Mouse (Mus musculus) midbrain, embryonic 13.5 days (tissue): ENCODE measurements at regions not wholly inside any gene's neighbourhood (a gene's known extent, or its start where the extent isn't known, plus 50 kb on each side); places are given as distances from the start of the nearest gene placed in this dataset.

Experiments used
- ATAC-seq: fragments of 200-750 bp; cut with Nextera tagmentation; 2 replicates; pipeline ENCODE4 v1.8.0; 2017; ENCODE audit warnings: mild to moderate bottlenecking, moderate TSS enrichment, moderate library complexity
- H3K27ac ChIP-seq: fragments of 300-500 bp; sonication (generic); 2 replicates; pipeline ENCODE4 v1.5.1; 2015; ENCODE audit warnings: inconsistent platforms, mild to moderate bottlenecking, moderate library complexity
- H3K27me3 ChIP-seq: fragments of 300-500 bp; sonication (generic); 2 replicates; pipeline ENCODE4 v1.6.1; 2015; ENCODE audit warnings: mild to moderate bottlenecking, inconsistent platforms
- H3K36me3 ChIP-seq: fragments of 300-500 bp; sonication (generic); 2 replicates; pipeline ENCODE4 v1.6.1; 2015; ENCODE audit warnings: mild to moderate bottlenecking, inconsistent platforms
- H3K4me1 ChIP-seq: fragments of 300-500 bp; sonication (generic); replicated peaks from 2 replicates; pipeline ENCODE4 v1.6.1; 2015; ENCODE audit warnings: inconsistent platforms
- H3K4me2 ChIP-seq: fragments of 300-500 bp; sonication (generic); replicated peaks from 2 replicates; pipeline ENCODE4 v1.6.1; 2015; ENCODE audit warnings: moderate library complexity, mild to moderate bottlenecking, inconsistent platforms
- H3K4me3 ChIP-seq: fragments of 300-500 bp; sonication (generic); replicated peaks from 2 replicates; pipeline ENCODE4 v1.5.1; 2015; ENCODE audit warnings: mild to moderate bottlenecking, inconsistent platforms
- H3K9ac ChIP-seq: fragments of 300-500 bp; sonication (generic); replicated peaks from 2 replicates; pipeline ENCODE4 v1.6.1; 2015; ENCODE audit warnings: mild to moderate bottlenecking, inconsistent platforms
- H3K9me3 ChIP-seq: fragments of 300-500 bp; sonication (generic); 2 replicates; pipeline ENCODE4 v1.6.1; 2016; ENCODE audit warnings: mild to moderate bottlenecking, inconsistent platforms
- WGBS: fragments of 180-500 bp; shearing (Covaris S2); methylation state at CpG from one replicate; pipeline ENCODE4 v1.1.7; 2015; 5-methylcytosine and 5-hydroxymethylcytosine counted together

DNA sequence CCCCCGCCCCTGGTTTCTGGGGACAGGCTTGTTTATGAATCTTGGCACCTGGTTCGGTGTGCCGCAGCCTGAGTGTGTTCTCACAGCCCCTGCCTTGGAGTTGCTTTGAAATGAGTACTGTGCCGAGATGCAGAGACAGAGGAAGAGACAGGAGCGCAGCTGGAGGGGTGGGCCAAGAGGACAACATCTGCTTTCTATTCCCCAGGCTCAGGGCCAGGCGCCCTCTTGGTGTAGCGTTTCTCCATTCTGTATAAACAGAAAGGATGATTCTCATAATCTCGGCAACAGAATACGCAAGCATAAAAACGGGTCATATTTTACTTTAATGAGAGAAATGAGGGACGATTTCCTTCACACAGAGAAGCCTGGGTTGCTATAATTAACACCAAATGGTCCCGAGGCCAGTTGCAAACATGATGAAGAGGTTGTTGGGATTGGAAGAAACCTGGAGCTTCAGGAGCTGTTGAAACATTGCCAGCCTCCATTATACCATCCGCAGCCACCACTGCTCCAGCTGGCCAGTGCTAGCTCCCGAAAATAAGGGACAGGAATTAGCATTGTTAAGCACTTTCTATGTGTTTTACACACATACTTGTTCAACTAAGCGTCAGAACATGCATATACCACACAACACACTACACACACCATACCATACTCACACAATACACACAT is 236.4 kb downstream of the Gm12728 start:
- 68% methylated on average over 15 of the region's 15 CpGs for WGBS
- Histone ChIP-seq H3K4me2 (no peak overlapping the region), H3K27me3 (no peaks in the 10 kb centered on the region), H3K9ac (no peak overlapping the region), H3K9me3 (no peaks in the 10 kb centered on the region), H3K4me1 (no peaks in the 10 kb centered on the region), H3K36me3 (no peaks in the 10 kb centered on the region), H3K27ac (no peak overlapping the region), H3K4me3 (no peak overlapping the region)
- ATAC-seq = no peak

- no peaks in the 10 kb centered on the region for H3K27me3 ChIP-seq
- WGBS = 37% methylated on average over 7 of the region's 7 CpGs
- no peak overlapping the region for H3K9ac ChIP-seq
- no peak overlapping the region for H3K4me3 ChIP-seq
- no peak overlapping the region for H3K4me2 ChIP-seq
- 0 out of 2 replicates have a peak, but pooled peaks cover 3% of the 10 kb centered on the region for H3K4me1 ChIP-seq
- no peak for ATAC-seq
- no peaks in the 10 kb centered on the region for H3K9me3 ChIP-seq
- no peaks in the 10 kb centered on the region for H3K36me3 ChIP-seq
- H3K27ac ChIP-seq = no peak overlapping the region
These were observed 250.7 kb downstream of the Gm12728 start for GRCm38 (mm10) chr4:106040376-106040775.

DNA sequence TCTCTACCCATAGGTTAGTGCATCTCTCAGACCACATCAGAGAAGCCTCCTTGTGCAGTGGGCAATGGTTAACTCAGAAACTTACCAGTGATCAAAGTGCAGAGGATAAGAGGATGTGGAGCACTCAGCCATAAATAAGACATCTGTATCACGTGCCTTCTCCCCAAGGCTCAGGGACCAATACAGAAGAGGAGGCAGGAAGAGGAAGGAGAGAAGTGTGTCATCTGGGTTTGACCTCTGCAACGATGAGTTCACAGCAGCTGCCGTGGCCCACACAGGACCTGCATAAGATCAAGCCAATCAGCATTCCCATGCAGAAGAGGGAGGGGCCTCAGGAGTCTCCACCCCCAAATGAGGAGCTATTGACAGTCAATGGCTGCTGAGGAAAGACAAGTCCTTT is 252.8 kb downstream of the Gm12728 start:
- no peak for ATAC-seq
- no peaks in the 10 kb centered on the region for H3K36me3 ChIP-seq
- no peak overlapping the region for H3K4me3 ChIP-seq
- H3K4me1 ChIP-seq = 0 out of 2 replicates have a peak, but pooled peaks cover 3% of the 10 kb centered on the region
- no peaks in the 10 kb centered on the region for H3K9me3 ChIP-seq
- no peak overlapping the region for H3K4me2 ChIP-seq
- WGBS = 64% methylated on average over 3 of the region's 3 CpGs
- no peak overlapping the region for H3K27ac ChIP-seq
- H3K9ac ChIP-seq = no peak overlapping the region
- H3K27me3 ChIP-seq = no peaks in the 10 kb centered on the region

DNA sequence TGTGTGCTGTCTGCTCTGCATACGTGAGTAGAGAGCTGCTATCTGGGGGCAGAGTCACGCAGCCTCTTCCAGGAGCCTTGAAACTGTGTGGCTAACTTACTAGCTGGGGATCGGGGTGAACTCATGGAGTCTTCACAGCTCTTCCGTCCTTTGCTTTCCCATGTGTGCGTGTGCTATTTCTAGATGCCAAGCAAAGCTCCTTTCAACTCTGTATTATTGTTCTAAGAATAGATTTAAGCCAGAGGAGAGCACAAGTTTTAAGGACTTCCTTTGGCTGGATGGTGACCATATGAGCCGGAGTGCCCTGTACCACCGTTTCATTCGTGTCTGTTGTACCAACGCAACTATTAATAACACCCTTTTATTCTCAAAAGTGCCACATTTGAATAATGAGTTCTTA is 254.0 kb downstream of the Gm12728 start:
- Histone ChIP-seq H3K4me3 (no peak overlapping the region), H3K36me3 (no peaks in the 10 kb centered on the region), H3K4me1 (peaks cover 7% of the 10 kb centered on the region), H3K9ac (no peak overlapping the region), H3K9me3 (no peaks in the 10 kb centered on the region), H3K4me2 (no peak overlapping the region), H3K27ac (no peak overlapping the region), H3K27me3 (no peaks in the 10 kb centered on the region)
- 87% methylated on average over 9 of the region's 9 CpGs for WGBS
- ATAC-seq = no peak

DNA sequence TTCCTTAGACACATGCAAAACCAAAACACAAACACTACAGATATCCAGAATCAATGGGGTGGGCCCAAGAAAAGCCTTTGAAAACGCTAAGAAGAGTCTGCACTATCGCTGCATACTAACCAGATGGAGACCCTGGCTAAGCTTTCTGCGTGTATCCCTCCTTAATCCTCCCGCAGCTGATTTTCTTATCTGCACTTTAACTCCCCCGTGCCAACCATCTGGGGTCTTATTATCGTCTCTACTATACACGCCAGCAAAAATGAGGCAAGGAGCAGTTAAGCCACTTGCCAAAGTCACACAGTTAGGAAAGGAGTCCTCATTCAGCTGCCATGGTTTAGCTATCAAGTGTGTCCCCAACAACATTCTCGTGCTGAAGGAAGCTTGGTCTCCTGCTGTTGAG is 258.4 kb downstream of the Gm12728 start:
- H3K27me3 ChIP-seq = no peaks in the 10 kb centered on the region
- H3K4me3 ChIP-seq = no peak overlapping the region
- no peaks in the 10 kb centered on the region for H3K9me3 ChIP-seq
- WGBS = 50% methylated on average over 8 of the region's 8 CpGs
- no peaks in the 10 kb centered on the region for H3K36me3 ChIP-seq
- H3K9ac ChIP-seq = no peak overlapping the region
- peaks cover 4% of the 10 kb centered on the region for H3K4me1 ChIP-seq
- H3K4me2 ChIP-seq = no peak overlapping the region
- no peak overlapping the region for H3K27ac ChIP-seq
- ATAC-seq = no peak

DNA sequence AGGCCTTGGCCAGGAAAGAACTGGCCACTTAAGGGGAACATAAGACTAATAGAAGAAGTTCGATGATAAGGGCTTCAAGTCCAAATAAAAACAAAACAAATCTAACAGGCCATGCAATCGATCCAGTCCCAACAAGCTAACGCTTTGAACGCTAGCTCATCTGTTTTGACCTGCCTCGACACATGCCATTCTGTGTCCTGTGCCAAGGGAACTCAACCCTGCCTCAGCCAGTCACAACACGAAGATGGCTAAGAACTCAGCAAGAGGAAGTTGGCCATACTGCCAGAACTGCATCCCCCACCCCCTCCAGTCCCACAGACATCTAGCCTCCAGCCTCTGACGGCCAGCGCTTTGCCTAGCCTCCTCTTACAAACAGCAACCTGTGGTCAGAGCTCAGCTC is 259.1 kb downstream of the Gm12728 start:
- H3K9me3 ChIP-seq = no peaks in the 10 kb centered on the region
- 95% methylated on average over 8 of the region's 8 CpGs for WGBS
- no peak for ATAC-seq

GRCm38 (mm10) chr4:106049880-106050279 is 260.2 kb downstream of the Gm12728 start:
- Histone ChIP-seq H3K4me2 (no peak overlapping the region), H3K27me3 (no peaks in the 10 kb centered on the region), H3K9me3 (no peaks in the 10 kb centered on the region), H3K36me3 (no peaks in the 10 kb centered on the region), H3K4me3 (no peak overlapping the region), H3K9ac (no peak overlapping the region), H3K27ac (no peak overlapping the region), H3K4me1 (peaks cover 4% of the 10 kb centered on the region)
- 90% methylated on average over 3 of the region's 3 CpGs for WGBS
- ATAC-seq = no peak

More for the DNA sequence above, 259.1 kb downstream of the Gm12728 start:
- H3K27me3 ChIP-seq = no peaks in the 10 kb centered on the region
- no peak overlapping the region for H3K27ac ChIP-seq
- H3K36me3 ChIP-seq = no peaks in the 10 kb centered on the region
- no peak overlapping the region for H3K4me2 ChIP-seq
- H3K4me1 ChIP-seq = peaks cover 4% of the 10 kb centered on the region
- no peak overlapping the region for H3K9ac ChIP-seq
- no peak overlapping the region for H3K4me3 ChIP-seq

GRCm38 (mm10) chr4:106050297-106050696 is 260.6 kb downstream of the Gm12728 start:
- no peak overlapping the region for H3K4me3 ChIP-seq
- no peak overlapping the region for H3K9ac ChIP-seq
- H3K4me1 ChIP-seq = peaks cover 4% of the 10 kb centered on the region
- H3K36me3 ChIP-seq = no peaks in the 10 kb centered on the region
- no peaks in the 10 kb centered on the region for H3K9me3 ChIP-seq
- no peak overlapping the region for H3K27ac ChIP-seq
- WGBS = 71% methylated on average over 3 of the region's 3 CpGs
- H3K27me3 ChIP-seq = no peaks in the 10 kb centered on the region
- no peak for ATAC-seq
- H3K4me2 ChIP-seq = no peak overlapping the region

DNA sequence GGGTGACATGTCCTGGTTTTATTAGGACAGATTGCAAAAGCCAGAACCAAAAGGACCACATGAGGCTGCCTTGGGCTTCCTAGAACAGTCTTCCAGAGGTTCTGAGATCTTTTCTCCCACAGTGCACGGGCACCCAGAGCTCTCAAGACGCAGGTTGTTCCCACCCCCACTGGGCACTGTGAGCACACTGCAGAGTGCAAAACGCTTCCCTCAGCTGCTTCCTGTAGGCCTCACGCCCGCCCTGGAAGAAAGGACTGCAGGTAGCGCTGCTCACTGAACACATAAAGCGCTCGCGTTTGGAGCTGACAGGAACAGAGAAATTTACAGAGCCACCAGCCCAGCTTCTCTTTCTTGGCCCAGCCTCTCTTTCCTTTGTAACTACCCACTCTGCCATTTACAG is 262.5 kb upstream of the Usp24 start:
- Histone ChIP-seq H3K36me3 (no peaks in the 10 kb centered on the region), H3K4me2 (no peak overlapping the region), H3K4me3 (no peak overlapping the region), H3K27ac (no peak overlapping the region), H3K4me1 (no peaks in the 10 kb centered on the region), H3K27me3 (no peaks in the 10 kb centered on the region), H3K9ac (no peak overlapping the region), H3K9me3 (no peaks in the 10 kb centered on the region)
- 76% methylated on average over 9 of the region's 9 CpGs for WGBS
- no peak for ATAC-seq

GRCm38 (mm10) chr4:106054324-106054723 is 261.7 kb upstream of the Usp24 start:
- 83% methylated on average over 7 of the region's 7 CpGs for WGBS
- no peak for ATAC-seq
- H3K4me3 ChIP-seq = no peak overlapping the region

DNA sequence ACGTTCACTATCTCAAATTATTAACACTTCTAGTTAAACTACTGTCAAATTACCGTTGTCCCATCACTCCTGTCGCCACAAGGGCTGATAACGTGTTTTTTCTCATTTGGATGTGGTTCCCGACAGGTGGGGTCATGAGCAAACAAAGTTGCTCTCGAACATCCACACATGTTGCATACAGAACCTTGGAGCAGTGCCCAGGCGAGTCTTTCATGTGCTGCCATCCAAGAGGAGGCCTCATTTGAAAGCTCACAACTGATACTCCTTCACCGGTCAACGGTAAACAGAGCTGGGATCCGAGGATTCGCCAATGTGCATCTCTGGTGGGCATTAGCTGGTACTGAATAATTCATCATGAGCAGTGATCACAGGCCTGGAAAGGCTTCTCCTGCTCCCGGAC is 253.4 kb upstream of the Usp24 start:
- H3K36me3 ChIP-seq = no peaks in the 10 kb centered on the region
- H3K4me1 ChIP-seq = no peaks in the 10 kb centered on the region
- no peak for ATAC-seq
- H3K9me3 ChIP-seq = no peaks in the 10 kb centered on the region
- no peak overlapping the region for H3K4me3 ChIP-seq
- no peak overlapping the region for H3K4me2 ChIP-seq
- H3K27ac ChIP-seq = no peak overlapping the region
- no peak overlapping the region for H3K9ac ChIP-seq
- H3K27me3 ChIP-seq = no peaks in the 10 kb centered on the region
- 75% methylated on average over 12 of the region's 12 CpGs for WGBS

More at GRCm38 (mm10) chr4:106054324-106054723, 261.7 kb upstream of the Usp24 start:
- no peak overlapping the region for H3K27ac ChIP-seq
- no peaks in the 10 kb centered on the region for H3K9me3 ChIP-seq
- H3K4me2 ChIP-seq = no peak overlapping the region
- H3K4me1 ChIP-seq = no peaks in the 10 kb centered on the region
- no peaks in the 10 kb centered on the region for H3K27me3 ChIP-seq
- no peaks in the 10 kb centered on the region for H3K36me3 ChIP-seq
- H3K9ac ChIP-seq = no peak overlapping the region

DNA sequence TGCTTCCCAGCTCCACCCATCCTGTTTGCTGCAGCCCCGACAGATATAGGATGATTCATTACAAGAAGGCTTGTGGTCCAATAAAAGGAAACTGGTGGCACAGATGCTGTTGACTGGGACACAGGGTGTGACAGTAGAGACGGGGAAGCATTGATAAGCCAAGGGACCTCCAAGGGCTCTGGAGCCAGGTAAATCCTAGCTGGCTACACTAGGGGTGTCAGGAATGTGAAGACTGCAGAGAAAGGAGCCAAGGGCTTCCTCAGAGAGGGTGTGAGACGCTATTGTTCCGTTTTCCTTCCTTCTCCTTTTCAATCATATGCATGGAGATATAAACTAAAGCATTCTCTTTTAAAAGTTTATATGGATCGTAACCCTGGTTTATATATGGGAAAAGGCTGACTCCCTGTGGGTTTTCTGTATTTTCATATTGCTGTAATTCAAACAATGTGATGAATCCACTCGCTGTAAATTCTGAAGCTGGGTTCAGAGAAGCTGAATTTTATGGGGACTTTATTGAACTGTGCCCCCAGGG is 252.1 kb upstream of the Usp24 start:
- Histone ChIP-seq H3K27ac (no peak overlapping the region), H3K9ac (no peak overlapping the region), H3K4me3 (no peak overlapping the region), H3K27me3 (no peaks in the 10 kb centered on the region), H3K36me3 (no peaks in the 10 kb centered on the region), H3K9me3 (no peaks in the 10 kb centered on the region), H3K4me2 (no peak overlapping the region), H3K4me1 (no peaks in the 10 kb centered on the region)
- no peak for ATAC-seq
- WGBS = 84% methylated on average over 6 of the region's 6 CpGs

DNA sequence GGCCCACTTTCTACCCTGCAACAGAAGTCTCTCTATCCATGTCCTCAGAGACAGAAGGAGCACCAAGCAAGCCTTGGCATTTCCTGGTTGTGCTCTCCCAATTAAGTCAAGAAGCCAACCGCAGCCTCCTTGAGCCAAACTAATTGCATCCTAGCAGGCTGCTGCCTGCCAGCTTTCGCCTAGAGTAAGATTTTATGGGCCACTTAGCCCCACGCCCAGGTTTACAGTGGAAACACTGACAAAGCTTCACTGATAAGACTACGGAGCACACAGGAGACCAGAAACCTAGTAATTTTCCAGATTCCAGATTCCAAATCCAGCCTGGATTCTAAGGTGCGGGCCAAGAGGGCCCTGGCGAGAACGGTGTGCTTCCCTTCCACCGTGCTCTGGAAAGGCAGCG is 249.0 kb upstream of the Usp24 start:
- no peak overlapping the region for H3K4me3 ChIP-seq
- H3K27me3 ChIP-seq = no peaks in the 10 kb centered on the region
- no peak for ATAC-seq
- no peak overlapping the region for H3K27ac ChIP-seq
- no peaks in the 10 kb centered on the region for H3K4me1 ChIP-seq
- no peak overlapping the region for H3K9ac ChIP-seq
- no peak overlapping the region for H3K4me2 ChIP-seq
- 85% methylated on average over 9 of the region's 9 CpGs for WGBS
- H3K9me3 ChIP-seq = no peaks in the 10 kb centered on the region
- no peaks in the 10 kb centered on the region for H3K36me3 ChIP-seq
